Mouse (Mus musculus): Measurements from ENCODE around the gene Akap2. TPM values are rescaled to one million over a fixed set of nuclear protein-coding genes. Genes with fewer than 3 reads are reported as not detected.

The Akap2 gene
- total and polyA plus RNA-seq, 2 experiments: 4.2 to 6.5 TPM

GRCm38 (mm10) chr4:57855281-57855941, 138.0 kb downstream of the Akap2 start:
- Histone ChIP-seq H3K4me1 (ENCODE audit: control insufficient read depth, insufficient read depth, low read length) (peaks cover 2% of the 10 kb centered on the region; the same call in 1 of the 2 replicates), H3K4me3 (ENCODE audit: insufficient read depth, low read depth, low read length) (no peak overlapping the region), H3K27ac (replicated peaks; ENCODE audit: insufficient read depth, low read depth, low read length) (no peak overlapping the region), H3K9ac (ENCODE audit: low read depth, low read length) (no peak overlapping the region), H3K36me3 (ENCODE audit: control insufficient read depth, insufficient read depth, low read length) (peaks cover 2% of the 10 kb centered on the region; the same call in 1 of the 2 replicates), H3K79me2 (ENCODE audit: control insufficient read depth, insufficient read depth, low read length) (peaks cover 13% of the 10 kb centered on the region; the same call in 1 of the 2 replicates), H3K27me3 (ENCODE audit: control insufficient read depth, insufficient read depth, low read length) (no peaks in the 10 kb centered on the region)
- TF ChIP-seq CTCF (IDR thresholded peaks at IDR 0.05; ENCODE audit: low read depth, low read length) (no peak), POLR2A (IDR thresholded peaks at IDR 0.05; ENCODE audit: extremely low read depth, insufficient read depth, low read length) (no peak)
- 91% methylated on average over 18 of the region's 18 CpGs for WGBS
- DNase-seq (ENCODE audit: extremely low read depth, low read depth, low spot score): no peak

GRCm38 (mm10) chr4:57856673-57857072, 139.2 kb downstream of the Akap2 start:
- TF ChIP-seq CTCF (IDR thresholded peaks at IDR 0.05; ENCODE audit: low read depth, low read length) (no peak), POLR2A (IDR thresholded peaks at IDR 0.05; ENCODE audit: extremely low read depth, insufficient read depth, low read length) (no peak)
- H3K4me1 ChIP-seq (ENCODE audit: control insufficient read depth, insufficient read depth, low read length): peaks cover 2% of the 10 kb centered on the region; the same call in 1 of the 2 replicates
- no peak for DNase-seq (ENCODE audit: extremely low read depth, low read depth, low spot score)

GRCm38 (mm10) chr4:57860204-57860611, 142.8 kb downstream of the Akap2 start:
- peak overlapping the region; percentile 1; the same call in 1 of the 2 replicates for H3K27ac ChIP-seq (replicated peaks; ENCODE audit: insufficient read depth, low read depth, low read length)
- H3K79me2 ChIP-seq (ENCODE audit: control insufficient read depth, insufficient read depth, low read length): peaks cover 10% of the 10 kb centered on the region; the same call in 1 of the 2 replicates
- no peak overlapping the region for H3K9ac ChIP-seq (ENCODE audit: low read depth, low read length)
- H3K4me3 ChIP-seq (ENCODE audit: insufficient read depth, low read depth, low read length): no peak overlapping the region
- H3K36me3 ChIP-seq (ENCODE audit: control insufficient read depth, insufficient read depth, low read length): peaks cover 2% of the 10 kb centered on the region; the same call in 1 of the 2 replicates
- peaks cover 5% of the 10 kb centered on the region; the same call in 1 of the 2 replicates for H3K4me1 ChIP-seq (ENCODE audit: control insufficient read depth, insufficient read depth, low read length)
- no peak for DNase-seq (ENCODE audit: extremely low read depth, low read depth, low spot score)
- TF ChIP-seq CTCF (IDR thresholded peaks at IDR 0.05; ENCODE audit: low read depth, low read length): no peak
- no peak for TF ChIP-seq POLR2A (IDR thresholded peaks at IDR 0.05; ENCODE audit: extremely low read depth, insufficient read depth, low read length)
- H3K27me3 ChIP-seq (ENCODE audit: control insufficient read depth, insufficient read depth, low read length): no peaks in the 10 kb centered on the region
- WGBS: 65% methylated on average over 6 of the region's 6 CpGs

More at GRCm38 (mm10) chr4:57856673-57857072, 139.2 kb downstream of the Akap2 start:
- Histone ChIP-seq H3K36me3 (ENCODE audit: control insufficient read depth, insufficient read depth, low read length) (peaks cover 2% of the 10 kb centered on the region; the same call in 1 of the 2 replicates), H3K9ac (ENCODE audit: low read depth, low read length) (no peak overlapping the region), H3K27ac (replicated peaks; ENCODE audit: insufficient read depth, low read depth, low read length) (no peak overlapping the region), H3K4me3 (ENCODE audit: insufficient read depth, low read depth, low read length) (no peak overlapping the region), H3K79me2 (ENCODE audit: control insufficient read depth, insufficient read depth, low read length) (peaks cover 10% of the 10 kb centered on the region; the same call in 1 of the 2 replicates), H3K27me3 (ENCODE audit: control insufficient read depth, insufficient read depth, low read length) (no peaks in the 10 kb centered on the region)
- WGBS: 91% methylated on average over 10 of the region's 10 CpGs

- Histone ChIP-seq H3K79me2 (ENCODE audit: control insufficient read depth, insufficient read depth, low read length) (peaks cover 10% of the 10 kb centered on the region; the same call in 1 of the 2 replicates), H3K4me3 (ENCODE audit: insufficient read depth, low read depth, low read length) (no peak overlapping the region), H3K27ac (replicated peaks; ENCODE audit: insufficient read depth, low read depth, low read length) (no peak overlapping the region), H3K9ac (ENCODE audit: low read depth, low read length) (no peak overlapping the region), H3K4me1 (ENCODE audit: control insufficient read depth, insufficient read depth, low read length) (peaks cover 7% of the 10 kb centered on the region; the same call in 1 of the 2 replicates), H3K36me3 (ENCODE audit: control insufficient read depth, insufficient read depth, low read length) (peaks cover 2% of the 10 kb centered on the region; the same call in 1 of the 2 replicates), H3K27me3 (ENCODE audit: control insufficient read depth, insufficient read depth, low read length) (no peaks in the 10 kb centered on the region)
- no peak for TF ChIP-seq CTCF (IDR thresholded peaks at IDR 0.05; ENCODE audit: low read depth, low read length)
- no peak for TF ChIP-seq POLR2A (IDR thresholded peaks at IDR 0.05; ENCODE audit: extremely low read depth, insufficient read depth, low read length)
- WGBS: 74% methylated on average over 6 of the region's 6 CpGs
- no peak for DNase-seq (ENCODE audit: extremely low read depth, low read depth, low spot score)
Observed at GRCm38 (mm10) chr4:57861166-57861565, 143.7 kb downstream of the Akap2 start.

- Histone ChIP-seq H3K79me2 (ENCODE audit: control insufficient read depth, insufficient read depth, low read length) (peaks cover 6% of the 10 kb centered on the region; the same call in 1 of the 2 replicates), H3K27ac (replicated peaks; ENCODE audit: insufficient read depth, low read depth, low read length) (no peak overlapping the region), H3K36me3 (ENCODE audit: control insufficient read depth, insufficient read depth, low read length) (peaks cover 2% of the 10 kb centered on the region; the same call in 1 of the 2 replicates), H3K27me3 (ENCODE audit: control insufficient read depth, insufficient read depth, low read length) (no peaks in the 10 kb centered on the region), H3K4me3 (ENCODE audit: insufficient read depth, low read depth, low read length) (no peak overlapping the region), H3K4me1 (ENCODE audit: control insufficient read depth, insufficient read depth, low read length) (peaks cover 9% of the 10 kb centered on the region), H3K9ac (ENCODE audit: low read depth, low read length) (no peak overlapping the region)
- 70% methylated on average over 8 of the region's 8 CpGs for WGBS
- TF ChIP-seq CTCF (IDR thresholded peaks at IDR 0.05; ENCODE audit: low read depth, low read length): no peak
- no peak for TF ChIP-seq POLR2A (IDR thresholded peaks at IDR 0.05; ENCODE audit: extremely low read depth, insufficient read depth, low read length)
- no peak for DNase-seq (ENCODE audit: extremely low read depth, low read depth, low spot score)
Observed at GRCm38 (mm10) chr4:57861856-57862255, 144.4 kb downstream of the Akap2 start.
